Mouse (Mus musculus) hindbrain, embryonic 14.5 days (tissue): ENCODE results near the gene Gpr19. TPM values are rescaled to one million over a fixed set of nuclear protein-coding genes. Genes with fewer than 3 reads are reported as not detected.

Source experiments
- ATAC-seq: fragments of 200-750 bp; cut with Nextera tagmentation; 2 replicates; pipeline ENCODE4 v1.8.0; 2017; ENCODE audit warnings: moderate number of reproducible peaks, mild to moderate bottlenecking, moderate TSS enrichment, moderate library complexity; ENCODE audit not compliant: low FRiP score
- DNase-seq: peaks from one replicate; pipeline ENCODE4 v3.0.0-alpha.2; 2015; ENCODE audit warnings: low spot score
- H3K27ac ChIP-seq: fragments of 300-500 bp; sonication (generic); 2 replicates; pipeline ENCODE4 v1.5.1; 2014; ENCODE audit warnings: mild to moderate bottlenecking, moderate library complexity
- H3K27me3 ChIP-seq: fragments of 300-500 bp; sonication (generic); 2 replicates; pipeline ENCODE4 v1.6.1; 2014; ENCODE audit warnings: mild to moderate bottlenecking, low read length, mixed read lengths; ENCODE audit not compliant: control insufficient read depth, insufficient read depth
- H3K36me3 ChIP-seq: fragments of 300-500 bp; sonication (generic); replicated peaks from 2 replicates; pipeline ENCODE4 v1.6.1; 2014; ENCODE audit not compliant: control insufficient read depth, insufficient read depth
- H3K4me1 ChIP-seq: fragments of 300-500 bp; sonication (generic); replicated peaks from 2 replicates; pipeline ENCODE4 v1.6.1; 2014; ENCODE audit warnings: antibody characterized with exemption, low read length, mixed read lengths; ENCODE audit not compliant: control insufficient read depth, insufficient read depth
- H3K4me2 ChIP-seq: fragments of 300-500 bp; sonication (generic); replicated peaks from 2 replicates; pipeline ENCODE4 v1.6.1; 2014; ENCODE audit warnings: mild to moderate bottlenecking, moderate library complexity
- H3K4me3 ChIP-seq: fragments of 300-500 bp; sonication (generic); replicated peaks from 2 replicates; pipeline ENCODE4 v1.5.1; 2014; ENCODE audit warnings: mild to moderate bottlenecking, low read length
- H3K9ac ChIP-seq: fragments of 300-500 bp; sonication (generic); 2 replicates; pipeline ENCODE4 v1.6.1; 2014
- H3K9me3 ChIP-seq: fragments of 300-500 bp; sonication (generic); 2 replicates; pipeline ENCODE4 v1.6.1; 2016; ENCODE audit warnings: low read length; ENCODE audit not compliant: control insufficient read depth
- WGBS: fragments of 180-500 bp; shearing (Covaris S2); extraction: QIAGEN DNeasy Blood & Tissue Kit; methylation state at CpG from one replicate; pipeline ENCODE4 v1.1.7; 2014; 5-methylcytosine and 5-hydroxymethylcytosine counted together
- polyA plus RNA-seq: library from polyadenylated mRNA; unstranded; fragments of >200 nt; fragmentation: Nextera tagmentation; extraction: Ambion mirVana; gene quantifications from 2 replicates; pipeline ENCODE4 v1.2.1, GENCODE M21; 2014

Gene Gpr19
- polyA plus RNA-seq, 1 experiment from 2014 or later, result 34.0 TPM

- H3K27me3 ChIP-seq, result no peaks in the 10 kb centered on the region
- under 1% methylated on average over 38 of the region's 38 CpGs for WGBS
- peak; percentile 94 for ATAC-seq
These were observed 809 bp downstream of the Gpr19 start for GRCm38 (mm10) chr6:134897443-134898094.

GRCm38 (mm10) chr6:134896570-134897436 lies 1.6 kb downstream of the Gpr19 start:
- no peak overlapping the region for H3K27ac ChIP-seq
- ATAC-seq (no peak), DNase-seq (no peak)
- 0 out of 2 replicates have a peak overlapping the region, but pooled peaks have one; percentile 78 for H3K9ac ChIP-seq
- peaks cover 12% of the 10 kb centered on the region for H3K4me1 ChIP-seq
- no peaks in the 10 kb centered on the region for H3K27me3 ChIP-seq
- no peaks in the 10 kb centered on the region for H3K9me3 ChIP-seq
- 53% methylated on average over 15 of the region's 15 CpGs for WGBS
- H3K36me3 ChIP-seq, result no peaks in the 10 kb centered on the region
- H3K4me2 ChIP-seq, result peak overlapping the region; percentile 69
- peak overlapping the region; percentile 56 for H3K4me3 ChIP-seq

More at GRCm38 (mm10) chr6:134897443-134898094, 809 bp downstream of the Gpr19 start:
- Histone ChIP-seq H3K4me3 (peak overlapping the region; percentile 56), H3K4me2 (peak overlapping the region; percentile 69), H3K36me3 (no peaks in the 10 kb centered on the region), H3K4me1 (peaks cover 12% of the 10 kb centered on the region), H3K9me3 (no peaks in the 10 kb centered on the region), H3K27ac (peak overlapping the region; percentile 99), H3K9ac (peak overlapping the region; percentile 78)
- DNase-seq, result peak; percentile 95

GRCm38 (mm10) chr6:134890436-134890835 lies 7.9 kb downstream of the Gpr19 start:
- Histone ChIP-seq H3K4me3 (no peak overlapping the region), H3K4me2 (no peak overlapping the region), H3K9ac (no peak overlapping the region), H3K27me3 (no peaks in the 10 kb centered on the region), H3K27ac (no peak overlapping the region), H3K36me3 (no peaks in the 10 kb centered on the region), H3K4me1 (peaks cover 26% of the 10 kb centered on the region), H3K9me3 (no peaks in the 10 kb centered on the region)
- DNase-seq (no peak), ATAC-seq (no peak)
- WGBS, result 88% methylated on average over 7 of the region's 7 CpGs

- Histone ChIP-seq H3K4me3 (no peak overlapping the region), H3K4me2 (no peak overlapping the region), H3K27me3 (no peaks in the 10 kb centered on the region), H3K36me3 (no peaks in the 10 kb centered on the region), H3K4me1 (peaks cover 32% of the 10 kb centered on the region), H3K9me3 (no peaks in the 10 kb centered on the region), H3K9ac (no peak overlapping the region), H3K27ac (peak overlapping the region; percentile 90)
- WGBS, result 100% methylated on average over 1 of the region's 1 CpGs
- ATAC-seq (no peak), DNase-seq (no peak)
These were observed 8.6 kb downstream of the Gpr19 start for GRCm38 (mm10) chr6:134889763-134890162.

- Histone ChIP-seq H3K4me3 (peak overlapping the region; percentile 51), H3K4me1 (peaks cover 42% of the 10 kb centered on the region), H3K9me3 (no peaks in the 10 kb centered on the region), H3K27ac (peak overlapping the region; percentile 90), H3K9ac (peak overlapping the region; percentile 72), H3K4me2 (peak overlapping the region; percentile 61), H3K27me3 (no peaks in the 10 kb centered on the region), H3K36me3 (no peaks in the 10 kb centered on the region)
- peak; percentile 70 for DNase-seq
- WGBS, result 4% methylated on average over 4 of the region's 4 CpGs
- ATAC-seq, result peak; percentile 68
These were observed 9.8 kb downstream of the Gpr19 start for GRCm38 (mm10) chr6:134888563-134889017.

- Histone ChIP-seq H3K4me1 (peaks cover 42% of the 10 kb centered on the region), H3K27me3 (no peaks in the 10 kb centered on the region), H3K9ac (peak overlapping the region; percentile 72), H3K27ac (peak overlapping the region; percentile 90), H3K4me2 (peak overlapping the region; percentile 61), H3K36me3 (no peaks in the 10 kb centered on the region), H3K4me3 (peak overlapping the region; percentile 51), H3K9me3 (no peaks in the 10 kb centered on the region)
- ATAC-seq (peak; percentile 92), DNase-seq (peak; percentile 91)
- 1% methylated on average over 10 of the region's 10 CpGs for WGBS
These were observed 10.5 kb downstream of the Gpr19 start for GRCm38 (mm10) chr6:134887711-134888449.

- 8% methylated on average over 5 of the region's 5 CpGs for WGBS
- H3K9me3 ChIP-seq, result no peaks in the 10 kb centered on the region
- peak overlapping the region; percentile 51 for H3K4me3 ChIP-seq
- peak overlapping the region; percentile 72 for H3K9ac ChIP-seq
- no peaks in the 10 kb centered on the region for H3K27me3 ChIP-seq
- ATAC-seq, result peak; percentile 29; the same call in 1 of the 2 replicates
- H3K36me3 ChIP-seq, result no peaks in the 10 kb centered on the region
- peak; percentile 56 for DNase-seq
- peaks cover 42% of the 10 kb centered on the region for H3K4me1 ChIP-seq
- peak overlapping the region; percentile 61 for H3K4me2 ChIP-seq
- H3K27ac ChIP-seq, result peak overlapping the region; percentile 90
These were observed 11.4 kb downstream of the Gpr19 start for GRCm38 (mm10) chr6:134887008-134887407.

GRCm38 (mm10) chr6:134886475-134886874 lies 11.9 kb downstream of the Gpr19 start:
- H3K4me1 ChIP-seq, result peaks cover 42% of the 10 kb centered on the region
- DNase-seq (no peak), ATAC-seq (no peak)

More at GRCm38 (mm10) chr6:134886475-134886874, 11.9 kb downstream of the Gpr19 start:
- Histone ChIP-seq H3K9me3 (no peaks in the 10 kb centered on the region), H3K4me2 (peak overlapping the region; percentile 61), H3K36me3 (no peaks in the 10 kb centered on the region), H3K4me3 (peak overlapping the region; percentile 51), H3K9ac (peak overlapping the region; percentile 72), H3K27ac (peak overlapping the region; percentile 90), H3K27me3 (no peaks in the 10 kb centered on the region)
- WGBS, result 67% methylated on average over 8 of the region's 8 CpGs
